Mouse (Mus musculus): ENCODE results near the gene Ifit3b. TPM values are rescaled to one million over a fixed set of nuclear protein-coding genes. Genes with fewer than 3 reads are reported as not detected.

Ifit3b gene
- polyA plus RNA-seq (2014; fragmentation: Illumina TruSeq; extraction: RNeasy Lipid Tissue Mini Kit (QIAGEN cat#74804); ENCODE audit: low read depth, low replicate concordance), result 0.71 TPM

DNA sequence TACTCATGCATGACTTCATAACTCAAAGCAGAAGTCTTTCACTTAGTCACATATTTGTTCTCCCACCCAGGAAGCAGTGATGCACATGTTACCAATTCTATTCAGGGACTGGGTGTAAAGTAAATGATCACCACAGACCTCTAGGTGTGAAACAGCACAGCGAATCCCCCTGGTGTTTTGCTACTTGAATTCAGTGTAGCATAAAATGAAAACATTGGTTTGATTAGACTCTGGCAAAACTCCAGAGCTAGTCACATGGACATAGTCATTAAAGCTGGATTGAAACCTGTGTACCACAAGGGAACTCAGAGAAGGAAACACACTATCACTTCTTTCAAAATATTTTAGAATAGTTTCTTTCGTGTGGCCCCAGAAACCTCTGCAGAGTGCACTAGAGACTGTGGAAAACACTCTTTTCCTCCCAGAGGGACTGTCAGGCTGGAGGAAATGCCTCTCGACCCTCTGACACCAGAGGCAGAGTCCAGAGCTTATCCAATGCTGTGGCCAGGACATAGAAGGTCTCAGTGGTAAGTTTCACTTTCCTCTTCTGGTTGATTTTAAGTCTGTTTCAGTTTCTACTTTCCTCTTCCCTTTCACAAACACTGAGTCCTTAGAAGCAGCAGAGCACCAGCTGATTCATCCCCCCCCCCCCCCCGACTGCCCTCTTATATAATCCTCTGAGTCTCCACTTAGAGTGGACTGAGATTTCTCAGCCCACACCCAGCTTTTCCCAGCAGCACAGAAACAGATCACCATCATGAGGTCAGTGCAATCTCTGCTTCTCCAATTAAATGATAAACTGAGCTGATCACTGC is at the start of gene Ifit3b:
TSS of gene Ifit3b (plus strand) at position 734 of the 815 bp plus-strand sequence.

GRCm38 (mm10) chr19:34583126-34583766 is 24.5 kb upstream of the Ifit3b start, which contains the start of gene Ifit3:
Gene Ifit3 (plus strand): TSS chr19:34583531.

DNA sequence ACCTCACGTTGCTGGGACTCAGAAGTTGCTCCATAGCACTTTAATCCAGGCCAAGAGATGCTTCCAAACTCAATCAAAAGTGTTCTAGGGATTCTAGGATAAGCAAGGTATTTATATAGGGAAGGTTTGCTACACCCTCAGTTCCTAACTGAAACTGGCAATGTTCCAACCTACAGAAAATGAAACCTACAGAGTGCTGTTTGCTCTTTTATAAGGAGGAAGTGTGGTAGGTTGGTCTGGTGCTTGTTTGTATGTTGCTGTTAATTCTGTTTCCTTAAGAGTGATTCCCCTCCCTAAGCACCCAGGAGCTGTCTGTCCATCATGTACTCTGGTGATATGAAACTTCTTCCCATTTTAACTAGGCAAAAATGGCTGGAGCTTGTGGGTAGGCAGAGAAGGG is 5.9 kb upstream of the Ifit3b start, which contains the start of gene Ifit1bl1:
TSS of gene Ifit1bl1 (minus strand) at position 69 of the 400 bp plus-strand sequence.

DNA sequence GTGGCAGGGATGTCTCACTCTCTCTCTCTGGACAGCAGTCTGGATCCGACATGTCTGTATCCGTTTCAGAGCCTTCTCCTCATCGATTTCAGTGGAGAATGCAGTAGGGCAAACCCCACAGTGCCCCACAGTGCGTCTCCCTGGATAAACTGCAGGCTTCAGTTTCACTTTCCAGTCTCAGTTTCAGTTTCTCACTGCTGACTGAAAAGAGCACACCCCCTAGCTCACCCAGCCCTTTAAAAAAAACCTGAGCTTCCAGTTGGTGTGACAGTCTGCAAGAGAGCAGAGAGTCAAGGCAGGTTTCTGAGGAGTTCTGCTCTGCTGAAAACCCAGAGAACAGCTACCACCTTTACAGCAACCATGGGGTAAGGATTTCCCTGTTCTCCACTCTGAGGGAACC is 32.9 kb downstream of the Ifit3b start, which contains the start of the genes Ifit1bl2 and Ifit1:
TSS of gene Ifit1bl2 (minus strand) at position 121 of the 400 bp plus-strand sequence.
TSS of gene Ifit1 (plus strand) at position 249 of the 400 bp plus-strand sequence.

Other genes with a start within 250 kb of the Ifit3b start
- gene Ch25h, start 132.8 kb upstream of the Ifit3b start, polyA plus RNA-seq (2014; fragmentation: Illumina TruSeq; extraction: RNeasy Lipid Tissue Mini Kit (QIAGEN cat#74804); ENCODE audit: low read depth, low replicate concordance), result 0.20 TPM
- 9.7 TPM for gene Lipa, start 80.5 kb upstream of the Ifit3b start, polyA plus RNA-seq (2014; fragmentation: Illumina TruSeq; extraction: RNeasy Lipid Tissue Mini Kit (QIAGEN cat#74804); ENCODE audit: low read depth, low replicate concordance)
- 0.87 TPM for gene Ifit2, start 57.3 kb upstream of the Ifit3b start, polyA plus RNA-seq (2014; fragmentation: Illumina TruSeq; extraction: RNeasy Lipid Tissue Mini Kit (QIAGEN cat#74804); ENCODE audit: low read depth, low replicate concordance)
- gene Ifit3, start 24.4 kb upstream of the Ifit3b start, polyA plus RNA-seq (2014; fragmentation: Illumina TruSeq; extraction: RNeasy Lipid Tissue Mini Kit (QIAGEN cat#74804); ENCODE audit: low read depth, low replicate concordance), result 1.5 TPM
- gene Ifit1bl1, start 6.0 kb upstream of the Ifit3b start, polyA plus RNA-seq (2014; fragmentation: Illumina TruSeq; extraction: RNeasy Lipid Tissue Mini Kit (QIAGEN cat#74804); ENCODE audit: low read depth, low replicate concordance), result not detected
- 0.13 TPM for gene Ifit1bl2, start 32.8 kb downstream of the Ifit3b start, polyA plus RNA-seq (2014; fragmentation: Illumina TruSeq; extraction: RNeasy Lipid Tissue Mini Kit (QIAGEN cat#74804); ENCODE audit: low read depth, low replicate concordance)
- gene Ifit1, start 32.9 kb downstream of the Ifit3b start, polyA plus RNA-seq (2014; fragmentation: Illumina TruSeq; extraction: RNeasy Lipid Tissue Mini Kit (QIAGEN cat#74804); ENCODE audit: low read depth, low replicate concordance), result 0.57 TPM
- gene Slc16a12, start 139.3 kb downstream of the Ifit3b start, polyA plus RNA-seq (2014; fragmentation: Illumina TruSeq; extraction: RNeasy Lipid Tissue Mini Kit (QIAGEN cat#74804); ENCODE audit: low read depth, low replicate concordance), result 0.70 TPM

Measured in testis, adult 10 weeks (tissue).